In the genomic region with DNA sequence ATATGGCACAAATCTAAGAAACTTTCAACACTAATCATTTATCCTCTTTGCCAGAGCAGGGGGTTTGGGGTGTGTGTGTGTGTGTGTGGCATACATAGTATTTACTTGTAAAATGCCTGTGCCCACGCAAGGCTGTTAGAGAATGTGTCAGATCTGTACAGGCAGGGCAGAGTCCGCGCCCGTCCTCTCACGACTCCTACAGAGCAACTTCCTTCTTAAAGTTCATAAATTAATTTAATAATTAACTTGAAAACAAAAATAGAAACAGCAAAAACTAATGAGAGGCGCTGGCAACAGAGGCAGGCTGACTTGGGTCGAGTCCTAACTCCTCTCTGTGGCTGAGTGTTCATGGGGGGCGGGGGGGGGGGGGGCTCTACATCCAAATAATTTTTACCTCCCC, we compare ENCODE assay signal across 13 mouse cellular contexts. TPM values are rescaled to one million over a fixed set of nuclear protein-coding genes. Genes with fewer than 3 reads are reported as not detected.
DNase-seq lines count a peak whose midpoint lies in the region; ATAC-seq and TF ChIP-seq lines count a peak whose summit lies in the region.
"Had no signal": no experiment of that assay in that cellular context is flagged by ENCODE, and none has a peak within 500 bp of the region (broad histone marks: within the 10 kb centered on the region; RNA-seq: fewer than 3 reads in every experiment).

No protein-coding gene starts in this region.

- H3K4me3 ChIP-seq in embryonic facial prominence, embryonic 13.5 days: no peak overlapping the region
- no peak overlapping the region for H3K4me3 ChIP-seq in embryonic facial prominence, embryonic 10.5 days
- no peak overlapping the region for H3K4me3 ChIP-seq in lung, postnatal 0 days (ENCODE audit: low read depth, low read length)
- no peak overlapping the region for H3K4me3 ChIP-seq in kidney, embryonic 16.5 days (ENCODE audit: low read length)
- H3K4me3 ChIP-seq in stomach, embryonic 15.5 days (replicated peaks): no peak overlapping the region
- H3K4me3 ChIP-seq: embryonic facial prominence, embryonic 12.5 days; hindbrain, embryonic 10.5 days had no signal

- peaks cover 65% of the 10 kb centered on the region for H3K4me1 ChIP-seq in embryonic facial prominence, embryonic 13.5 days
- peaks cover 75% of the 10 kb centered on the region for H3K4me1 ChIP-seq in embryonic facial prominence, embryonic 10.5 days
- peaks cover 29% of the 10 kb centered on the region for H3K4me1 ChIP-seq in lung, postnatal 0 days (ENCODE audit: insufficient read depth, low read depth, low read length)
- H3K4me1 ChIP-seq in kidney, embryonic 16.5 days (ENCODE audit: insufficient read depth, low read length): peaks cover 73% of the 10 kb centered on the region
- H3K4me1 ChIP-seq in stomach, embryonic 15.5 days: peaks cover 48% of the 10 kb centered on the region

- H3K36me3 ChIP-seq in embryonic facial prominence, embryonic 13.5 days: no peaks in the 10 kb centered on the region
- no peaks in the 10 kb centered on the region for H3K36me3 ChIP-seq in embryonic facial prominence, embryonic 10.5 days (replicated peaks)
- no peaks in the 10 kb centered on the region for H3K36me3 ChIP-seq in lung, postnatal 0 days (ENCODE audit: insufficient read depth, low read length)
- no peaks in the 10 kb centered on the region for H3K36me3 ChIP-seq in kidney, embryonic 16.5 days (ENCODE audit: insufficient read depth, low read length)
- no peaks in the 10 kb centered on the region for H3K36me3 ChIP-seq in stomach, embryonic 15.5 days
- H3K36me3 ChIP-seq: embryonic facial prominence, embryonic 12.5 days; hindbrain, embryonic 10.5 days had no signal

- DNase-seq in embryonic facial prominence, embryonic 10.5 days (ENCODE audit: low spot score): no peak
- DNase-seq in lung, postnatal 0 days (ENCODE audit: low spot score): no peak
- DNase-seq in lung, postnatal 14 days: no peak
- no peak for DNase-seq in thymus, postnatal 10 days (ENCODE audit: low spot score in 2 of 2)
- DNase-seq in layer of hippocampus, adult 11-12 months (ENCODE audit: low spot score): no peak
- DNase-seq: spleen, adult 18-20 months; thymus, postnatal 4 days had no signal

- H3K27ac ChIP-seq in embryonic facial prominence, embryonic 13.5 days: no peak overlapping the region
- H3K27ac ChIP-seq in embryonic facial prominence, embryonic 10.5 days (replicated peaks): no peak overlapping the region
- H3K27ac ChIP-seq in lung, postnatal 0 days (ENCODE audit: low read length): 0 out of 2 replicates have a peak overlapping the region, but pooled peaks have one; percentile 76
- peak overlapping the region; percentile 84 for H3K27ac ChIP-seq in kidney, embryonic 16.5 days (ENCODE audit: low read length)
- H3K27ac ChIP-seq in stomach, embryonic 15.5 days: peak overlapping the region; percentile 80; the same call in 1 of the 2 replicates
- H3K27ac ChIP-seq: embryonic facial prominence, embryonic 12.5 days; hindbrain, embryonic 10.5 days had no signal

- peak overlapping the region; percentile 36; the same call in 1 of the 2 replicates for H3K4me2 ChIP-seq in embryonic facial prominence, embryonic 13.5 days
- H3K4me2 ChIP-seq in lung, postnatal 0 days (replicated peaks; ENCODE audit: low read depth, low read length): peak overlapping the region; percentile 38; the same call in 1 of the 2 replicates
- H3K4me2 ChIP-seq in kidney, embryonic 16.5 days (replicated peaks; ENCODE audit: low read depth, low read length): peak overlapping the region; percentile 72
- H3K4me2 ChIP-seq in stomach, embryonic 15.5 days: peak overlapping the region; percentile 36
- H3K4me2 ChIP-seq: embryonic facial prominence, embryonic 12.5 days had no signal

- H3K9me3 ChIP-seq in embryonic facial prominence, embryonic 13.5 days: no peaks in the 10 kb centered on the region
- no peaks in the 10 kb centered on the region for H3K9me3 ChIP-seq in embryonic facial prominence, embryonic 10.5 days
- H3K9me3 ChIP-seq in lung, postnatal 0 days (ENCODE audit: low read length): no peaks in the 10 kb centered on the region
- no peaks in the 10 kb centered on the region for H3K9me3 ChIP-seq in kidney, embryonic 16.5 days (ENCODE audit: low read length)
- no peaks in the 10 kb centered on the region for H3K9me3 ChIP-seq in stomach, embryonic 15.5 days
- H3K9me3 ChIP-seq: embryonic facial prominence, embryonic 12.5 days; hindbrain, embryonic 10.5 days; megakaryocyte, embryonic 14.5 days had no signal

- WGBS in embryonic facial prominence, embryonic 13.5 days: 65% methylated on average over 8 of the region's 8 CpGs
- WGBS in embryonic facial prominence, embryonic 10.5 days: 77% methylated on average over 8 of the region's 8 CpGs
- 40% methylated on average over 8 of the region's 8 CpGs for WGBS in lung, postnatal 0 days
- WGBS in kidney, embryonic 16.5 days: 35% methylated on average over 8 of the region's 8 CpGs
- WGBS in stomach, embryonic 15.5 days: 48% methylated on average over 8 of the region's 8 CpGs

- H3K27me3 ChIP-seq in embryonic facial prominence, embryonic 13.5 days: no peaks in the 10 kb centered on the region
- H3K27me3 ChIP-seq in embryonic facial prominence, embryonic 10.5 days (replicated peaks; ENCODE audit: low read depth, poor library complexity, severe bottlenecking): no peaks in the 10 kb centered on the region
- H3K27me3 ChIP-seq in lung, postnatal 0 days (replicated peaks; ENCODE audit: insufficient read depth, low read length): no peaks in the 10 kb centered on the region
- no peaks in the 10 kb centered on the region for H3K27me3 ChIP-seq in kidney, embryonic 16.5 days (ENCODE audit: insufficient read depth, low read length)
- no peaks in the 10 kb centered on the region for H3K27me3 ChIP-seq in stomach, embryonic 15.5 days (replicated peaks)
- H3K27me3 ChIP-seq: embryonic facial prominence, embryonic 12.5 days had no signal

- H3K9ac ChIP-seq in embryonic facial prominence, embryonic 13.5 days: no peak overlapping the region
- H3K9ac ChIP-seq in lung, postnatal 0 days (replicated peaks; ENCODE audit: low read depth): no peak overlapping the region
- H3K9ac ChIP-seq in kidney, embryonic 16.5 days (replicated peaks; ENCODE audit: low read length): no peak overlapping the region
- H3K9ac ChIP-seq in stomach, embryonic 15.5 days: no peak overlapping the region
- H3K9ac ChIP-seq: embryonic facial prominence, embryonic 12.5 days had no signal

- ATAC-seq in embryonic facial prominence, embryonic 13.5 days (ENCODE audit: insufficient number of reproducible peaks, insufficient read depth, low FRiP score, low TSS enrichment, low read depth): no peak
- ATAC-seq in lung, postnatal 0 days: no peak
- ATAC-seq in kidney, embryonic 16.5 days (ENCODE audit: low FRiP score, low TSS enrichment): no peak
- ATAC-seq in stomach, embryonic 15.5 days (ENCODE audit: insufficient read depth, low FRiP score, low read depth): no peak

- no peak for TF ChIP-seq EP300 in lung, postnatal 0 days (IDR thresholded peaks at IDR 0.05)

- no peak for TF ChIP-seq CTCF in lung, postnatal 0 days (IDR thresholded peaks at IDR 0.05)

RNA-seq across cellular contexts. Expression of a gene that starts 4.6 kb away (rescaled TPM):
- polyA plus RNA-seq in embryonic facial prominence, embryonic 13.5 days (2015; fragmentation: Nextera tagmentation; extraction: Ambion mirVana): 16.1 and 20.5 TPM in 2 replicates
- polyA plus RNA-seq in embryonic facial prominence, embryonic 10.5 days (2016; fragmentation: Nextera tagmentation; extraction: Ambion mirVana): 15.7 and 16.1 TPM in 2 replicates
- polyA plus RNA-seq in lung, postnatal 0 days (2015; fragmentation: Nextera tagmentation; extraction: Ambion mirVana): 16.6 and 18.0 TPM in 2 replicates
- 26.6 and 31.1 TPM in 2 replicates for polyA plus RNA-seq in kidney, embryonic 16.5 days (2015; fragmentation: Nextera tagmentation; extraction: Ambion mirVana)
- polyA plus RNA-seq in stomach, embryonic 15.5 days (2015; fragmentation: Nextera tagmentation; extraction: Ambion mirVana): 21.3 and 23.4 TPM in 2 replicates

Comparison
In these comparisons a context has a peak if more than half of its experiments do, and no peak if none do; other contexts are left out.
1. H3K27ac ChIP-seq: peak in lung, postnatal 0 days (single experiment), kidney, embryonic 16.5 days (single experiment) and stomach, embryonic 15.5 days (single experiment); none in embryonic facial prominence, embryonic 13.5 days (single experiment) and embryonic facial prominence, embryonic 10.5 days (single experiment).
2. Peak in every context shown above with its lines, with median percentiles within 50 percentile points of each other: H3K4me2 ChIP-seq.